Mouse (Mus musculus) induced T-regulatory cell, adult 2 months (primary cell): ENCODE measurements around the gene Mfn1.

ENCODE experiments used
- DNase-seq: peaks from one replicate; pipeline ENCODE4 v3.0.0-alpha.2; 2012; ENCODE audit warnings: low read depth

Gene Mfn1

DNA sequence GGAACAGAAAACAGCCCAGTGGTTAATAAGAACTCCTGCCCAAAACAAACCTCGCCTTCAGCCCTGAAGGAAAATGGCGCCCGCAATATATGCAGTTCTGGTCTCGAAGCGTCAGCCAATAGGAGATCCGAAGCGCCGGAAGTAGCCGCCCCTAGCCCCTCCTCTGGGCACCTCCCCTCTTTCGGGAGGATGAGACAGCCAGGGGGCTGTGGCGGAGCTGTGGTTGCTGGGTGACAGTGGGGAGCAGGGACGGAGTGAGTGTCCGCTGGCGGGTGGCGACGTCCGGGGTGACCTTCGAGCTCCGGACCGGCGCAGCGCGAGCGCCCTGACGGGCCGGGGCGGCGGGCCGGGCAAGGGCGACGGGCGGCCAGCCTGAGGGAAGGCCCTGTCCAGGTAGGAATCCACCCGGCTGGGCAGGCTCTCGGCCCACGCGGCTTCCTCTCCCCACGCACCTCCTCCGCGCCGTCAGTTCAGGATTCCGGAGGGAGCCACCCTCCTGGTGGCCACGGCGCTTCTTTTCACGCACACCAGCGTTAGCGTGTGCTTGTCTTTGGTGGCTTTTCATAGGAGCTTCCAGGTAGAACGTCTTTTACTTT is at the start of gene Mfn1:
Mfn1 (plus strand) TSS at position 163 of the 596 bp plus-strand sequence.
- DNase-seq, result peak; percentile 96

DNA sequence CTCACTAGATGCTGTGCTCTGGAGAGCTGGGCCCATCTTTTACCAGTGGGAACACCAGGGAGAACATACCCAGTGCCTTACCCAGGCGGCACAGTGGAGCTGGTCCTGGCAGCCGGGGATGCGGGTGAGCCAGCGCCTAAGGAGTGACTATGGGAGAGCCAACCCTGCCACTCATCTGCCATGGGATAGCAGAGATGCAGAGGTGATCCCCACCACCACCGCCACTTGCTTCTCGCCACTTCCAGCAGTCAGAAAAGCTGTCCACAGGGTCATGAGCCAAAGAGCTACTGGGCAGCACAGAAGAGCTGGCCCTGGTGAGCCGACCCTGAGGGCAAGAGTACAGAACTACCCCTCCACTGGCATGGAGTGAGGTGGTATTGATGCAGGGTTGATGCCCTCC is 49.3 kb upstream of the Mfn1 start:
- no peak for DNase-seq

DNA sequence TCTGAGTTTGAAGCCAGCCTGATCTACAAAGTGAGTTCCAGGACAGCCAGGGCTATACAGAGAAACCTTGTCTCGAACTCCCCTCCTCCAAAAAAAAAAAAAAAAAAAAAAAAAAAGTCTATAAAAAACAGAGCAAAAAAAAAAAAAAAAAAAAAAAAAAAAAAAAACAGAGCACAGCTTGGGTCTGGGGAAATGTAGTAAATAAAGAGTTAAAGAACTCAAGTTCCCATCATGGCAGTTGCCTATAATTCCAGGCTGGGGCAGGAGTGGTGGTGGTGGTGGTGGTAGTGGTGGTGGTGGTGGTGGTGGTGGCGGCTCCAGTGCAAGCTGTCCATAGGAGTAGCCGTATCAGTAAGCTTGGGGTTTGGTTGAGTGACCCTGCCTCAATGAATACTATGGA is 46.2 kb upstream of the Mfn1 start:
- DNase-seq, result no peak

DNA sequence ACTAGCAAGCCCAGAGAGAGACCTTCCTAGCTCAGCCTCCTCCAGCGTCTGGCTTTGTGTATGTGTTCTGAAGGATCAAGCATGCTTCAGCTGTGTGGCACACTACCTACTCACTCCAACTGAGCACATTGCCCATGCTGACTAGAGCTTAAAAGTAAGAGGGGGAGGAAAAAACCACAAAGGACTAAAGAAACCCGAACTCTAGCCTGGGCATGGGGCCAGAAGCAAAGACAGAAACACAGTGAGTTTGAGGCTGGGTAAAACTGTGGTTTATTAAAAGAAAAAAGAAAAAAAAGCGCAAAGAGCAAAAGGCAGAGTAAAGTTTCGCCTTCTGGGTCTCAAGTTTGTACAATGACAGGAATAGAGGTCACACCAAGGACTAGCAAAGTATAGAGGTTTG is 42.7 kb upstream of the Mfn1 start:
- no peak for DNase-seq

DNA sequence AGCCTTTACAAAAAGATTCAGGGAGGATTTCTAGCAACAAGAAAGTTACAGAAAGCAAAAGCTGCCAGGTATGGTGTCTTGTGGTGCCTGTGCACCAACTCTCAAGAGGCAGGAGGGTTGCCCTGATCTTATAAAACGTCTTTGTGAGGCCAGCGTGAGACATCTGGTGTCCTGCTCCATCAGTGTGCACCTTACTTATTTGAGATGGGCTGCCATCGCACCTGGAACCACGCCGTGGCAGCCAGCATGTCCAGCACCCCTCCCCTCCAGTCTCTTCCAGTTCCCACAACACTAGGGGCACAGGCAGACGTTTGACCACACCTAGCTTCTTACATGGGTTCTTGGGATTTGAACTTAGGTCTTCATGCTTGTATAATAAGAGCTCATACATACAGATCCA is 41.1 kb upstream of the Mfn1 start:
- no peak for DNase-seq

DNA sequence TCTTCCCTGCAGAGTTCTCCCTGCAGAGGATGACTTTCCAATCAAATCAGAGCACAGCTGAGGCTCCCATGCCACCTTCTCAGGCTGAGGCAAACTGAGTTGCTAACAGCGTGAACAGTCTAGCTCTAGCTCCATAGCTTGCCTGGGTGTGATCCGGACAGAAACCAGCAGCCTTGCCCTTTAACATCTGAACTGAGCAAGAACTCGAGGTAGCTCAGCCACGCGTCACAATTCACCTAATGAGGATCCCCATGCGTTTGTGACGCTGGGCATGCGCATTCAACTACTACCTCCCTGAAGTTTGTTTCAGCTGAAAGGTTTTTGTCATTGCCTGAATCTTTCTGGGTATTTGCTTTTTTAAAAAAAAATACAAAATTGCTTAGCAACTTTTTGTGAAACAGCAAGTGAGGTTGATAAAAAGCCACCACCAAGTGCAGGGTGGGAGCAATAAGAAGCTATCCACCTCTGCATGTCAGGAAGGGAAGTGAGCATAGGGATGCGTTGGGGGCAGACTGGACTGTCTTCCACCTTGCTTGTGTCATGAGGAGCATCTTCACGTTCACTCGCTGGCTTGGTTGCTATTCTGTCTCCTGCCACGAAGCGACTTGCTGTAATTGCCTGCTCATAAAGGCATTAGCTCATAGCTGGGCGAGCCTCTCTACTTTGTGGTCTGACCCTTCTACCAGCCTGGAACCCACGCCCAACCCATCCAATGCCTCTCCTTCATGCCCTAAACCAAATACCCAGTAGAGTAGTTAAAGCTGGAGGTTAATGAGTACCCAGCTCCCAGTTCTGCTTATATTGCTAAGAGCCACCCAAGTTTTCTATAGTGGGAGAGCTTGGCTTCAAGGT is 39.0 kb upstream of the Mfn1 start:
- DNase-seq, result no peak

DNA sequence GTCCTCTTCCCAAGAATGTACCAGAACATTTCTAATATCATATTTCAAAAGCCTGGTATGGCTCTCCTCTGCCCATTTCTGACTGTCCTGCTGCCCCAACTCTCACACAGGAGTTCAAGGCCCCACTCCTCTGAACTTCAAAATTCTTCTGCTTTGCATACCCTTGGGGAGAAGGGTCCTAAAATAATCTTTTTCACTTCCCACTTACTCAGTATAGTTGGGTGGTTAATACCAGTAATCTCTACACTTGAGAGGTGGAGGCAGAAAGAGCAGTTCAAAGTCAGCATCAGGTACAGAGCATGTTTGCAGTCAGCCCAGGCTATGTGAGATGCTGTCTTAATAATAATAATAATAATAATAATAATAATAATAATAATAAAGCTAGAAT is 38.3 kb upstream of the Mfn1 start:
- DNase-seq, result no peak

DNA sequence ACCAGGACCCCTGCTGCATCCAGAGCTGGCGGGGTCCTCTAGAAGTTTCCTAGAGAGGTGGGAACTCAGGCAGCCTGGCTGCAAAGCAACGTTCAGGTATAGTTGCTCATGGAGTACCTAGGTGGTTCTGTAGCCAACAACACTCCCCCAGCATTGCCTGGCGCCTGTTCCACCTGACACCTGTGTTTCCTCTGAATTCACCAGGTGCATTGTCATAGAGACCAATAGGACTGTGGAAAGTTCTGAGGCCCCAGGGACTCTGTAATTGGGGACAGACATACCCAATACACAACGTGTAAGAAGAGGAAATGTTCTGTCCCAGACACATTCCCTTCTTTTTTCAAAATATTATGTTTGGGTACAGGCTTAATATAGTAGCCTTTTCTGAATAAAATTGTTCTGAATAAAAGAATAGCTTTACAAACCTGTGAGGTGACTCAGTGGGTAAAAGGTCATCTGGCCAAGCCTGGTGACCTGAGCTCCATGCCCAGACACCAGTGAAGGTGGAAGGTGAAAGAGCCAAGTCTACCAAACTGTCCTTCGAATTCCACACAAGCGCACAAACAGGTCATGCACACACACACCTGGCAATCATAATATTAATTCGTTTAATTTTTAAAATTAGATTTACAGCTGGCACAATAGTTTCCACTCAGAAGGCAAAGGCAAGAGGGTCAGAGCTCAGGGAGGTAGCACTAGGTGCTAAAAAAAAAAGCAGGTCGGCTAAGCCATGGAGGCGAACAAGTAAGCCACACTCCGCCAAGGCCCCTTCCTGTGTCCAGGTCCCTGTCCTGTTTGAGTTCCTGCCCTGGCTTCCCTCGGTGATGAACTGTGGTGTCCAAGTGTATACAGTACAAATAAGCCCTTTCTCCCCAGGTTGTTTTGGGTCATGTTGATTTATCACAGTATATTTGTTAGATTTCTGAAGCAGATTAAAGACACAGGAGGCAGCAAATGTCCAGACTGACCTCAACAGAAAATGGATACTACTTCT is 36.9 kb upstream of the Mfn1 start, which contains the start of gene Kcnmb3:
Kcnmb3 (minus strand) TSS at position 135 of the 994 bp plus-strand sequence.
- no peak for DNase-seq

DNA sequence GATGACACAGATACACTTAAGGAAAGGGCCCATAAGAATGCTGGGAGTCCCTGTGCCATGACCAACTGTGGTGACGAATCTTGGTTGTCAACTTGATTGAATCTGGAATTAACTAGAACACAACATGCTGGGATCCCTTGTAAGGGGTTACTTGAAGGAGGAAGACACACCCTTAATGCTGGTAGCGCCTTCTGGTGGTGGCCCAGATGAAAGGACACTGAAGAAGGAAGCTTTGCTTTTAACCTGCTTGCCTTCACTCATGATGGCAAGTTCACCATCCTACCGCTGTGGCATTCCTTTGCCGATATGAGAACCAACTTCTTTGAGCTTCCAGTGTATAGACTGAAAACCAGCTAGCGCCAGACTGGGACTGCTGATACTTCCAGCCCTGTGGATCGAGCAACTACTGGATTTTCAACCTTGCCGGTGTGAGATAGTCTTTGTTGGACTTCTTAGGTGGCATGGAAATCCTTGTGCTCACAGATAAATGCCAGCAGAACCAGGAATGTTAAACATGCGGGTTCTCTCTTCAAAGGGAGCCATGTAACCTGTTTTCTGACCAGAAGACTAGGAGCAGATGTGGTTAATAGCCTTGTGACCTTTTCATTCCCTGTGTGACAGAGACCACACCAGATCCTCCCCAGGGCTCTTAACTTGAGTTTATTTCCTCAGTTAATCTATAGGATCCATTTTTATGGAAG is 34.7 kb upstream of the Mfn1 start:
- peak; percentile 38 for DNase-seq

DNA sequence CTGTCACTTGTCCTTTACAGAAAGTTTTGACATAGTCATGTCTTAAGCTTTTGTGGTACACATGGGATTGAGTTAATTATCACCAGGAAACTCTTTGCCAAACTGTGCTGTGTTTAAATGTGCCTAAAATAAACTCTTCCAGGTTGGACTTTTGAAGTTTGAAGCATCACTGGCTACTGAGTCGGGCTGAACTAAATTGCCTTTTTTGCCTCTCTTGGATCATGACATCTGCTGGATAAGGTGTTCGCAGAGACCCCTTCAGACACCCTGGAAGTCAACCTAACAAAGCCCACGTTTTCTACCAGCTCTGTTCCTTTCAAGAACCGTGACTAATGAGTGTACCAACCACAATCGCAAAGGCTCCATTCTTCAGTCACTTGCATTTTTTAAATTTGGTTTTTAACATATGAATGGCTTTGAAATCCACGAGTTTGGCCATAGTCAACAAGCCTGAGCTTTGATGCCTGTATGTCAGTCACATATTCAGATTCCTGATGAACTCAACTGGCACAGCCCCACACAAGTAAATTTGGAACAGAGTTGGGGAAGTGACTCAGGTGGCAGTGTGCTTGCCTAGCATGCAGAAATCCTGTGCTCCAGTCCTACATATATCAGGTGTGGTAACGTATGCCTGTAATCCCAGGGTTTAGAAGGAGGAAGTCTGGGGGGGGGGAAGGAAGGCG is 34.0 kb upstream of the Mfn1 start:
- no peak for DNase-seq

DNA sequence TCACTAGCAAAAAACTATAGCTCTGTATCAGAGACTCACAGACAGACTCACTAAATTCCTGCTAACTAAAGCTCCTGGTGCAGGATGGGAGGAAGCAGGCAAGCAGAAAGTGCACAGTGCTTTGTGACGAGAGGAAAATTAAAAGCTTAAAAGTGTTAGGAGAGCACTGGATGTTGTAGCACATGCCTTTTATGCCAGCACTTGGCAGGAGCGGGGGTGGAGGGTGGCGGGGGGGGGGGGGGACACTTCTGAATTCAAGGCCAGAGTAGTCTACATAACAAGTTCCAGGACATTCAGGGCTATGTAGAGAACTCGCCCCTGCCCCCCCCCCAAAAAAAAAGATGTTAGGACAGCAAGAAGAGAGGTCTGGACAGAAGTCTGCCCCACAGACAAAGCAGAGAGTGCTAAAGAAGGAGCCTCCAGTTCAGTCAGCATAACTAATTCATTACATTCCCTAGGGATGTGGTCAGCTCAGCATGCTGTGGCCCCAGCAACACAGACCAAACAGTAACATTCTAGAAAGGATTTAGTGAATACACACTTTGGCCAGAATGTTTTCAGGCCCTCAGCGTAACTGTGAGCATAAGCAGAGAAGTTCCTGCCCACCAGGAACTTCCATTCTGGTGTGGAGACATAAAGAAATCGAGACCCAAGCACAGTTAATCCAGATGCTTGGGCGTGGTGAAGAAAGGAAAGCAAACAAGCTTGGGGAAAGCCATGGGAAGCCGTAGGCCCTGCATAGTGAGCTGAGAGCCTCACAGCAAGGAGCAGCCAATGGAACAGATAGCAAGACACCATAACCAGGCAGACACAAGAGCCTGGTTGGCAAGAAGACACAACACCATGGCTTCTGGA is 33.2 kb upstream of the Mfn1 start:
- no peak for DNase-seq

DNA sequence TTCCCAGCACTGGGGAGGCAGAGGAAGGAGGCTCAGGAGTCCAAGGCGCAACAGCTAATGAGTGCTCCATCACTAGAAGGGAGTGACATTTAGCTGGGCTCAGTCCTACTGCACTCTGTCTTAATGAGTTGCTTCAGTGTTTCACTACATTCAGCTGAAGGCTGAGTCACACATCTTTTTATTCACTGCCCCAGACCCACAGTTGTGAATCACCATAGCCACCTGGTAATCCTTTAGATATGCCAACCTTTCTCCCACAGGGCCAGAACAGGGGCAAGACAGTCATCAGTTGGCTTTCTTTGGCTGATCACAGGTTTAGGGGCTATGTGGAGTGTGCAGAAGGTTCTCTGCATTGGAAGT is 32.6 kb upstream of the Mfn1 start:
- DNase-seq, result no peak

DNA sequence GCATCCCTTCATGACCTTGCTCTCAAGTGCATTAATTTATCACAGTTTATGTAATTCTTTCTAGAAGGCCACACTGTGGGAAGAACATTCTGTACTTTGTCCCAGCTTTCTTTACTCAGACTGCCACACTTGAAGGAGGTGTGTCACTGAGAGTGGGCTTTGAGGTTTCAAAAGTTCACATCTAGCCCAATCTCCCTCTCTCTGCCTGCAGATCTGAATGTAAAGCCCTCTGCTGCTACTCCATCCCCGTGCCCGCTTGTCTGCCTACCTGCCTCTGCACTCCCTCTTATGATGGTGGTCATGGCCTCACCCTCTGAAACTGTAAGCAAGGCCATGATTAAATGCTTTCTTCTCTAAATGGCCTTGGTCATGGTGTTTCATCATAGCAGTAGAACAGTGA is 28.9 kb upstream of the Mfn1 start:
- no peak for DNase-seq

DNA sequence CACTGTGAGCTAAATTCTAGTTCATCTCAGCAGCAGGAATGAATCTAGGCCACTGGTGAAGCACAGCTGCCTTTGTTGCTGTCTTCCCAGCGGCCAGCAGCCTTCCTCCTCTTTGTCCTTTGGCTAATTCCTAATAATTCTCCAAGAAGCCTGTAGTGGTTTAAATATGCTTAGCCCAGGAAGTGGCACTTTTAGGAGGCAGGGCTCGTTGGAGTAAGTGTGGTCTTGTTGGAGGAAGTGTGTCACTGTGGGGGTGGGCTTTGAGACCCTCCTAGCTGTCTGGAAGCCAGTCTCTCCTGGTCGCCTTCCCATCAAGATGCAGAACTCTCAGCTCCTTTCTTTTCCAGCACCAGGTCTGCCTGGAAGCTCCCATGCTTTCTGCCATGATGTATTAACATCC is 23.4 kb upstream of the Mfn1 start:
- DNase-seq, result no peak

DNA sequence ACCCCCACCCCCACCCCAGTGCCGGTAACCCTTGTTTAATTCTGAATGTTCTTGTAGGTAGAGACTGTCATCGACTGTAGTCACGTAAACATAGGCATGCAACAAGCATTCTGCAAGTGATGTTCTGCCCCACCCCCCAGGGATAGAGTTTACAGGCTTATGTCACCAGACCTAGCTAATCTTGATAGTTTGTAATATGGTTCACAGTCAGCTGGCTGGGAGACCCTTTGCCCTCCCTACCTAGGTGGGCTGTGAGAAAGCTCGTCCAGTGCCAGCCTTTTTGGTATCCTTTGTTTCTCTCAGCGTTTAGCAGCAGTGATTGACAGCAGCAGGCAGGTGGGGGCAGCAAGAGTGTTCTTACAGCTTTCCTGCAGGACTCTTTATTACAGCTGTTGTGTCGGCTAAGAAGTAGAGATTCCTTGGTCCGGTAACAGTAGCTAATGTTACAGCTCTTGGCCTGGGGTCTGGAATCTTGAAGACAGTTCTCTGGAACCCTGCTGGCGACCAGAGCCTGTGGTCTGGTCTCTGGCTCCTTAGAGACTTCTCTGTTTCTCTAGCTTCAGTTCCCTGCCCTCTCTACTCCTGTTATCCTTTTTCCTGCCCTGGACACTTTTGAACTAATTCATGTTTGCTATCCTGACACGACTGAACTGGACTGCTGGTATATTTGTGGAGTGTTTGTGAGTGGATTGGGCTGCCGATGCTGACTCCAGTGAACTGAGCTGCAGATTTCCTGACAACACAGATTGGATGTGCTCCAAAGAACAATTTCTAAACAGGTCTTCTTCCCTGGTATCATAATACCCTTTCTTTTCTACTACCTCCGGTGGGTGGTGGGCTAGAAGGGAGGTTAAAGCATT is 22.7 kb upstream of the Mfn1 start:
- DNase-seq, result no peak

DNA sequence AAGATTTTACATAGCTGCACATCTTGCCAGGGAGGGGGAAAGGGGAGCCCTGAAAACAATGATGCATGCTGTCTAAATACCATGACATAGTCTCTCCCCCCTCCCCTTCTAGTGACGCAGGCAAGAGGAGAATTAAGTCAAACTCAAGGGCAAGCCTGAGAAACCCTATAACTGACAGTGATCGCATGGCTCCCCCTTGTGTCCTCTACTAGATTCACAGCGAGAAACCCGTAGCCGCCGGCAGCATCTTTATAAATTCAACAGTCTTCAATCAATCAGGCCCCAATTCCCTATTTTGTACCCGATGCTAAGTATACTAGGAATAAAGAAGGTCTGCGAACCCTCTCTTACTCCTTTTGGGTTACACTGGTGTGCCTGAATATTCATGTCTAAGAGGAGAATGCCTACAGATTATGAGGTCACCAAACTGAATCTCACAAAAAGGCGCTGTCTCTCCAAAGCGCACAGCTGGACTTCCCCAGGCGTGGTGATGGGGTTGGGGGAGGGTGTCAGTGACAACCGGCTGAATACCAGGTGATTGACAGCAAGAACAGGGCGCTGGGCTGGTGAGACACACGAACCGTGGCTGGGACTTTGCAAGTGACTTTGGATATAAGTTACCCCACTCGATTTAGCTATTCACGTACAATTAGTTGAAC is 20.5 kb upstream of the Mfn1 start:
- DNase-seq, result peak; percentile 94

DNA sequence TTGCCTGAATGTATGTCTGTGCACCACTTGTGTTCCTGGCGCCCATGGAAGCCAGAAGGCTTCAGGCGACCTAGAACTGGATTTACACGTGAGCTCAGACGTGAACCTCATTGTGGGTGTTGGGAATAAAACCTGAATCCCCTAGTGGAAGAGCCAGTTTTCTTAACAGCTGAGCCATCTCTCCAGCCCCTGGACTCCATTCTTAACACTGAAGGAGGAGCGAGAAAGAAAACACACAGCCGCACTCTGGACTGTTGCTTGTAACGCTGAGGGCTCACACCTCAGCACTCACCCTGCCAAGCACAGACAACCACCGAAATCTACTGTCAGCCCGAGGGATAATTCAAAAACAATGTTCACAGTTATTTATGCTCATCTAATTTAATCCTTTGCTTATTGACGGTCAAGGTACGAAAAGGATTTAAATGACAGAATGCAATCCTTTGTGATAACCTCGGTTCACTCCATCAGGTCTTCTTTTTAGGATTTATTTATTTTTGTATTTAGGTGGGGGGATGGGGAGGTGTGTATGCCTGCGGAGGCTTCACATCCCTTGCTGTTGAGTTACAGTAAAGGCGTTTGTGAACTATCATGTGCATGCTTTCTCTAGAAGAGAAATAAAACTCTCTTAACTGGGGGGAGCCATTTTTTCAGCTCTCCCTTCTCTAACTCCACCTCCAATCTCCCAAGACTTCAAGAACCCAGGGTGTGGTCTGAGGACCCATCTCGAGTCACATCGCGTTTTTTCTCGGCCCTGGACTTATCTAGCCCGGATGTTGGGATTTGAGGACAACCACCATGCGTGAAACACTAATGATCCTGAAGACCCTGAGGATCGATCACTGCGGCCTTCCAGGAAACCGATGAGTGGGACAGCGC is 19.5 kb upstream of the Mfn1 start, which contains the start of gene Zfp639:
Zfp639 (plus strand) TSS at position 764 of the 879 bp plus-strand sequence.
- no peak for DNase-seq
